Mouse (Mus musculus): ENCODE results near the gene Nkpd1. TPM values are rescaled to one million over a fixed set of nuclear protein-coding genes. Genes with fewer than 3 reads are reported as not detected.
"Not testable (repeated sequence)": the region's sequence is repeated elsewhere in the genome, so short reads cannot be mapped to it uniquely, and the experiment has no call there.

Gene Nkpd1
- polyA plus RNA-seq, 1 experiment = not detected

DNA sequence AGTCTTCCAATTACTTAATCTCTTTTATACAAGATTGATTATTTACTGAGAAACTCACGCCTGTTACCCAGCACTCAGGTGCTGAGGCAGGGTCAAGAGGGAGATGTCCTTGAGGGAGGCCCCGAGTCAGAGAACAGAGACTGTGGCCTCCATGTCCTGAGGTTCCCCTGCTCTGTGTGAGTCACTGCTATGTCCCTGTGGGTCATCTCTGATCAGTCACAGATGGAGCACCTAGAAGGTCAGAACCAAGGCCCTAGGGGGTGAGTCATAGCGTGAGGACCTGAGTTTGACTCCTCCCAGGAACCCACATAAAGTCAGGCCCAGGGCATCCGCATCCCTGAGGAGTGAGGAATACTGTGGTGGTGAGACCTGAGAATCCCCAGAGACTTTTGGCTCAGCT, 16.0 kb upstream of the Nkpd1 start:
- TF ChIP-seq POLR2A (IDR thresholded peaks at IDR 0.05; ENCODE audit: borderline replicate concordance, low read depth, low read length) (no peak), CTCF (IDR thresholded peaks at IDR 0.05; ENCODE audit: low read depth, low read length) (no peak)
- Histone ChIP-seq H3K4me3 (ENCODE audit: insufficient read depth, low read length) (no peak overlapping the region), H3K27ac (ENCODE audit: insufficient read depth, low read depth, low read length) (peak overlapping the region; percentile 99), H3K4me1 (ENCODE audit: control insufficient read depth, insufficient read depth, low read length) (peaks cover 31% of the 10 kb centered on the region)

DNA sequence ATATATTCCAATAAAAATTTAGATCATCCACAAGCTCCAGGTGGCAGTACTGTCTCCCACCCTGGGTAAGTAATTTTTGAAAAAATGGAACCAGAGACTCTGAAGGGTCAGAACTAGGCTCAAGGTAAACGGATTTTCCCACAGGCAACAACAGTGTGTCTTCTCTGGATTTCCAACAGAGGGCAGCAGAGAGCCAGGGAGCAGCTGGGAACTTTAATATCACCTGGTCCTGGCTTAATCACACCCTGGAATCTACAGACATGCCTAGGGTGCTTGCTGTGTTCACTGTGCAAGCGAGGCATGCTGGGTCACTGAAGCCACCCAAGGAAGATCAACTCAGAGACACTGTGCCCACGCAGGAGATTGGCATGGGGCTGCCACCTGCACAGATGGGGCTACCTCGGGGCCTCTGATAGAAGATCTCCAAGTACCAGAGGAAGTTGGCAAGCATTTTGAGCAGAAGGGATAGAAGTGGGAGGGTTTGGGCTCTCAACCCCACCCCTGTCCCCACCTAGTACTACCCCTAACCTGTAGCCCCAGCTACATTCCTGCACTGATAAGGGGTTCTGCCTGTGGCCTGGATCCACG, 14.1 kb upstream of the Nkpd1 start:
- TF ChIP-seq POLR2A (IDR thresholded peaks at IDR 0.05; ENCODE audit: borderline replicate concordance, low read depth, low read length) = no peak
- peak; percentile 62 for TF ChIP-seq CTCF (IDR thresholded peaks at IDR 0.05; ENCODE audit: low read depth, low read length)
- no peak overlapping the region for H3K4me3 ChIP-seq (ENCODE audit: insufficient read depth, low read length)
- H3K27ac ChIP-seq (ENCODE audit: insufficient read depth, low read depth, low read length) = no peak overlapping the region
- peaks cover 28% of the 10 kb centered on the region for H3K4me1 ChIP-seq (ENCODE audit: control insufficient read depth, insufficient read depth, low read length)

- H3K4me3 ChIP-seq (ENCODE audit: insufficient read depth, low read length) = peak overlapping the region; percentile 75; the same call in 1 of the 2 replicates
- TF ChIP-seq CTCF (IDR thresholded peaks at IDR 0.05; ENCODE audit: low read depth, low read length) (no peak), POLR2A (IDR thresholded peaks at IDR 0.05; ENCODE audit: borderline replicate concordance, low read depth, low read length) (no peak)
- no peak overlapping the region for H3K27ac ChIP-seq (ENCODE audit: insufficient read depth, low read depth, low read length)
- H3K4me1 ChIP-seq (ENCODE audit: control insufficient read depth, insufficient read depth, low read length) = peaks cover 18% of the 10 kb centered on the region
Measured at GRCm38 (mm10) chr7:19506326-19506725, 11.3 kb upstream of the Nkpd1 start.

- H3K4me3 ChIP-seq (ENCODE audit: insufficient read depth, low read length) = peak overlapping the region; percentile 75
- H3K4me1 ChIP-seq (ENCODE audit: control insufficient read depth, insufficient read depth, low read length) = peaks cover 10% of the 10 kb centered on the region
- TF ChIP-seq CTCF (IDR thresholded peaks at IDR 0.05; ENCODE audit: low read depth, low read length) (no peak), POLR2A (IDR thresholded peaks at IDR 0.05; ENCODE audit: borderline replicate concordance, low read depth, low read length) (no peak)
- H3K27ac ChIP-seq (ENCODE audit: insufficient read depth, low read depth, low read length) = peak overlapping the region; percentile 91
Measured at GRCm38 (mm10) chr7:19506969-19507611, 10.5 kb upstream of the Nkpd1 start.

DNA sequence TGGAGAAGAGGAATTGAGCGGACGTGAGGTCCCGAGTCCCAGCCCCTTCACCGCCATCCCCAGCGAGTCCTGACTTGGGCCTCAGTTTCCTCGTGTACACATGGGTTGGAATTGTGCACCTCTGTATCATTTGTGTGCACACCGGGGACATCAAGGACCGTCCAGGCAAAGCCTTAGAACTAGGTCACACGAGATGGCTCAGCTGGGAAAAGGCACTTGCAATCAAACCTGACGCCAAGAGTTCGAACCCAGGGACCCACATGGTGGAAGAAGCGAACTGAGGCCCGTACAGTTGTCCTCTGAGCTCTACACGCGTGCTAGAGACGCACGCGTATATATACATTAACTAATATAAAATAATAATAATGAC, 10.0 kb upstream of the Nkpd1 start:
- H3K4me1 ChIP-seq (ENCODE audit: control insufficient read depth, insufficient read depth, low read length) = peaks cover 6% of the 10 kb centered on the region
- H3K4me3 ChIP-seq (ENCODE audit: insufficient read depth, low read length) = peak overlapping the region; percentile 75
- H3K27ac ChIP-seq (ENCODE audit: insufficient read depth, low read depth, low read length) = peak overlapping the region; percentile 91
- no peak for TF ChIP-seq CTCF (IDR thresholded peaks at IDR 0.05; ENCODE audit: low read depth, low read length)
- no peak for TF ChIP-seq POLR2A (IDR thresholded peaks at IDR 0.05; ENCODE audit: borderline replicate concordance, low read depth, low read length)

- Histone ChIP-seq H3K4me3 (ENCODE audit: insufficient read depth, low read length) (peak within 1 kb of the TSS; percentile 75), H3K4me1 (ENCODE audit: control insufficient read depth, insufficient read depth, low read length) (peaks cover 3% of the 10 kb centered on the region; the same call in 1 of the 2 replicates), H3K27ac (ENCODE audit: insufficient read depth, low read depth, low read length) (peak within 1 kb of the TSS; percentile 91)
- TF ChIP-seq CTCF (IDR thresholded peaks at IDR 0.05; ENCODE audit: low read depth, low read length) (no peak), POLR2A (IDR thresholded peaks at IDR 0.05; ENCODE audit: borderline replicate concordance, low read depth, low read length) (no peak)
Measured at GRCm38 (mm10) chr7:19508150-19508923, 9.3 kb upstream of the Nkpd1 start, which contains the start of the genes Bloc1s3 and Trappc6a. Gene Bloc1s3, minus strand, starts transcription at chr7:19508367. Gene Trappc6a, plus strand, starts transcription at chr7:19508395.

DNA sequence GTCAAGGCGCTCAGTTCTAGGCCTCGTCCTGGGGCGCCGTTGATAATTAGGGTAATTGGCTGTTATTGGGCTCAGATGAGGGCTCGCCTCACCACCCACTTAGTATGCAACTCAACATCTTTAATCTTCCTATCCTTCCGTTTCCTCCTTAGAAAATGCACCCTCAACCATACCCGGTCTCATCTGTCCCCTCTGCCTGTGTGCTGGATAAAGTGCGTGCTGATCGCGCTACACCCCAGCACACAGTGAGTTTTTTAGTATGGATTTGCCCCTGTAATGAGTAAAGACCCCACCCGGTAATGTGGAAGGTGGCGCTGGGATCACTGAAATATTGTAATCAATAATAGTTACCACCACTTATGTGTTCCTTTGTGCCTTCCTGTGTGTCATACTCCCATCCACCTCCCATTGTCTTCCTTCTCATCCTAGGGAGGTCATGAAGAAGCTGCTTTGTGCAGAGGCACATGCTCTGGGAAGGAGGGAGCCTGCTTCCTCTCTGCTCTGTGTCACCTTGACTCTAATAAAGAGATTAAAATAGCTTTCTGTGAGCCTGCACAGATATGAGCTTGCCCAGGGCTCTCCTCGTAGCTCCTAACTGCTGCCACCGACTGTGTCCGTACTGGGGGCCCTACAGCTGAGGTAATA, 8.6 kb upstream of the Nkpd1 start:
- TF ChIP-seq POLR2A (IDR thresholded peaks at IDR 0.05; ENCODE audit: borderline replicate concordance, low read depth, low read length) = no peak
- TF ChIP-seq CTCF (IDR thresholded peaks at IDR 0.05; ENCODE audit: low read depth, low read length) = no peak
- Histone ChIP-seq H3K4me1 (ENCODE audit: control insufficient read depth, insufficient read depth, low read length) (peaks cover 3% of the 10 kb centered on the region; the same call in 1 of the 2 replicates), H3K27ac (ENCODE audit: insufficient read depth, low read depth, low read length) (peak overlapping the region; percentile 47), H3K4me3 (ENCODE audit: insufficient read depth, low read length) (peak overlapping the region; percentile 75)

DNA sequence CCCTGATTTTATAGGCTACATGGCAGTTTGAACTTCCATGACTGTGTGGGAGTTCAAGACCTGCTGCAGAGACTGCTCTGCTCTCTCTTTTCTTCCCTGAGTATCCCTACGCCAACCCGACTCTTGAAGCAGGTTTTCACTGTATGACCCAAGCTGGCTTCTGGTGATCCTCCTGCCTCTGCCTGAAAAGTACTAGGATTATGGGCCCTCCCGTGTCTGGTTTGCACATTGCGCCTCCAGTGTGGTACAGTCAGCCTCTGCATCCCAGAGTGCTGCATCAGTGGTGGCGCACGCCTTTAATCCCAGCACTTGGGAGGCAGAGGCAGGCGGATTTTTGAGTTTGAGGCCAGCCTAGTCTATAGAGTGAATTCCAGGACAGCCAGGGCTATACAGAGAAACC, 7.9 kb upstream of the Nkpd1 start:
- Histone ChIP-seq H3K27ac (ENCODE audit: insufficient read depth, low read depth, low read length) (no peak overlapping the region), H3K4me1 (ENCODE audit: control insufficient read depth, insufficient read depth, low read length) (peaks cover 3% of the 10 kb centered on the region; the same call in 1 of the 2 replicates), H3K4me3 (ENCODE audit: insufficient read depth, low read length) (peak overlapping the region; percentile 75)
- TF ChIP-seq CTCF (IDR thresholded peaks at IDR 0.05; ENCODE audit: low read depth, low read length) (no peak), POLR2A (IDR thresholded peaks at IDR 0.05; ENCODE audit: borderline replicate concordance, low read depth, low read length) (no peak)

GRCm38 (mm10) chr7:19511934-19512333, 5.7 kb upstream of the Nkpd1 start:
- not testable (repeated sequence) for H3K4me3 ChIP-seq (ENCODE audit: insufficient read depth, low read length); H3K27ac ChIP-seq (ENCODE audit: insufficient read depth, low read depth, low read length); H3K4me1 ChIP-seq (ENCODE audit: control insufficient read depth, insufficient read depth, low read length)
